Mouse (Mus musculus) frontal cortex, adult 2 months (tissue): ENCODE measurements around the gene Gata3. TPM values are rescaled to one million over a fixed set of nuclear protein-coding genes. Genes with fewer than 3 reads are reported as not detected.

ENCODE experiments used
- DNase-seq, 2 experiments: peaks; one replicate each; pipeline ENCODE4 v3.0.0; 2022; ENCODE audit warnings: low spot score in 1 of 2; ENCODE audit errors: extremely low spot score in 1 of 2
- polyA plus RNA-seq: library from polyadenylated mRNA; depleted of rRNA; stranded (reverse); fragments of >200 nt; gene quantifications from 2 replicates; pipeline ENCODE4 v1.2.3, GENCODE M21; 2012

Gata3 gene
- polyA plus RNA-seq, 1 experiment, result not detected

DNA sequence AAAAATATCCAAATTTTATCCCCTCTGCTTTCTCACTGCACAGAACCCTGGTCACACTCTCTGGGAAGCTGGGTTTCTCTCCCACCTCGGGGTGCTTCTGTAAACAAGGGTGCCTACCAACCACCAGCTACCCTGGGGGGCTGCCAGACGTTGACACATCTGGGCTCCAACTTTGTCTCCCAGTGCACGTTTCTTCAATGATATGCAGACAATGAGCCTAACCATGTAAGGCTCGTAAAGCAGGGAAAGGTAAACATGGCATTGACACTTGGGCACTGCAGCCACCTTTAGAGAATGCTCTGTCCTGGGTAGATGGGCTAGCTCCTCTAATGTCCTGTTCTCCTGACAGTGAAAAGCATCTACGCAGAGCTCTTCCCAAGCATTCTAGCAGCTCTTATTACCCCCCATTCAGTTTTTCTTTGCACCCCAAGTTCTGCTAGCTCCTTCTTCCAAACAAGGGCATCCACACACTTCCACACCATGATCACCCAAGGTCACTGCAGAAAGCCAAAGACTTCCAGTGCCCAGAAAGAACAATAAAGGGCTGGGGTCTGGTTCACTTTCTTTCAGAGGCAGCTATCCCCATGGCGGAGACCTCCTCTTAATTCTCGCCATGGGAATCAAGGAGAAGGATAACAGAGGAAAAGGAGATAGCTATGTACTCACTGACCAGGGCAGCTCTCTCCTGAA lies 2.8 kb downstream of the Gata3 start:
- no peak for DNase-seq

DNA sequence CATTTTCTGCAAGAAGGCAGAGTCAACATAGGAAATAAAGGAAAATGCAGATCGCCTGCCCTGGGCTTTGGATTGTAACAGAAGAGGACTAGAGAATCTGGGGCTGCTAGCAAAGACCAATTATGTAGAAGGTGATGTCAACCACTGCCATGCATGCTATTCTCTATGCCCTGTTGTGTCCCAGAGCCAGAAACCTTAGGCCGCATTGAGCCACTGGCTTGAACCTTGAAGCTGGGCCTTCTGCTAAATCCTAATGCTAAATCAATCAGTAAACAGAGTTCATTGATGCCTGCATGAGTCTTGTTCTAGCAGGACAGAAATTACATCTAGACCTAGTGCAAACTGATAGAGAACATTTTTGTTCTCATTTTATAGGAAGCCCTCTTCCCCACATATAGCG lies 3.8 kb downstream of the Gata3 start:
- DNase-seq, result no peak

- DNase-seq, result no peak
Observed at GRCm38 (mm10) chr2:9885217-9885770, 4.5 kb downstream of the Gata3 start.

DNA sequence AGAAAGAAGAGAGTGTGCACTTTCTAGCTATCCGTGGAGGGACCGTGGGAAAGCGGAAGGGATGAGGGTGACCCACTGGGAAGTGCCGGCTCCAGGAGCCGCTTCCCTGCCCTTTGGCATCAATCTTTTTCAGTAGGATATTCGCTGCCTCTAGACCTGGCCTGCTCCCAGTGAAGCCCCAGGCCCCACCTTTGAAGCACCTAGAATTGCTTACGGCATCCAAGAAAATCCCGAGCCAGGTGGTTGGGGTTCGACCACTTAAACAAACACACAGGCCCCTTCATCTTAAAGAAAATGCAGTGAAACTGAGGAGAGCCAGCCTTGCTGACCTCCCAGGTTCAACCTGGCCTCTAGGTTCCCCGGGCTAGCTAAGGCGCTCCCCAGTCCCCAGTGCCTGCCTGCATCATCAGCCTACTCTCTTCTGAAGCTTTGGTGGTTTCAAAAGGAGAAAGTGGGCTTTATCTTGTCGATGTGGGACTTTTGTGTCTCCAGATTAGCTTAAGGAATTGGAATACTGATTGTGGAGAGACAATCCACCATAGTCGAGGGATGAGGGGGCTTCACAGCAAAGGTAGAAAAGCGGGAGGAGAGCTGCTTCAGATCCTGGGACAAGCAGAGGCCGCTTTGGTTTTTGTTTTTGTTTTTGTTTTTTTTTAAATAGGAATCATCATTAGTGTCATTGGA lies 5.2 kb downstream of the Gata3 start:
- no peak for DNase-seq

DNA sequence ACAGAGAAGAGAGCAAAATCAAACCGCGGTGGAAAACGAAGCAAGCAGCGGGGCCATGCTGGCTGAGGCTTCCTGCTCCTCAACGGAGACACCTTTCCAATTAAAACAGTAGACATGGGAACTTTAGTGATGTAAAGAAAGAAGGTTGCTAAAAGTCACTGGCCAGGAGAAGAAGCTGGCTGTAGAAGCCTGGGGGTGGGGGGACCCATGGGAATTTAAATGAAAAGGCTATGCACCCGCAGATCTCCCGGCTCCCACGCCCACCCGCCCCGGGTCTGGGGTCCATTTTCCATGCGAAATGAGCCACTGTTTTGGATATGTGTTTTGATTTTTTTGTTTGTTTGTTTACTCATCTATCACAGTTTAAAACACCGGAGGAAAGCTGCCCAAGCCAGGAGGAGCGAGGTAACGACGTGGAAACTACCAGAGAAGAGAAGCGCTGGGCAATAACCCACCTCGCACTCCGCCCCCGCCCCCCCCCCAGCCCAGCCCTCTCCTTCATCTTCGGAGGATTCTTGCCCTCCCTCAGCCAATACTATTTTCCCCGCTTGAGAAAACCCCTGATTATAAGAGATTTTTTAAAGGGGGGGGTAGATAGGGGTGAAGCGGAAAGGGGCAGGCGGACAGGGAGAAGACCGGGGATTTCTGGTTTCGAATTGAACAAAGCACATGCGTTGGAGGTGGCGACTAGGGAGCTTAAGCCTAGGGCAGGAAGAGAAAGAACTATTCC lies 5.9 kb downstream of the Gata3 start:
- DNase-seq, result no peak

DNA sequence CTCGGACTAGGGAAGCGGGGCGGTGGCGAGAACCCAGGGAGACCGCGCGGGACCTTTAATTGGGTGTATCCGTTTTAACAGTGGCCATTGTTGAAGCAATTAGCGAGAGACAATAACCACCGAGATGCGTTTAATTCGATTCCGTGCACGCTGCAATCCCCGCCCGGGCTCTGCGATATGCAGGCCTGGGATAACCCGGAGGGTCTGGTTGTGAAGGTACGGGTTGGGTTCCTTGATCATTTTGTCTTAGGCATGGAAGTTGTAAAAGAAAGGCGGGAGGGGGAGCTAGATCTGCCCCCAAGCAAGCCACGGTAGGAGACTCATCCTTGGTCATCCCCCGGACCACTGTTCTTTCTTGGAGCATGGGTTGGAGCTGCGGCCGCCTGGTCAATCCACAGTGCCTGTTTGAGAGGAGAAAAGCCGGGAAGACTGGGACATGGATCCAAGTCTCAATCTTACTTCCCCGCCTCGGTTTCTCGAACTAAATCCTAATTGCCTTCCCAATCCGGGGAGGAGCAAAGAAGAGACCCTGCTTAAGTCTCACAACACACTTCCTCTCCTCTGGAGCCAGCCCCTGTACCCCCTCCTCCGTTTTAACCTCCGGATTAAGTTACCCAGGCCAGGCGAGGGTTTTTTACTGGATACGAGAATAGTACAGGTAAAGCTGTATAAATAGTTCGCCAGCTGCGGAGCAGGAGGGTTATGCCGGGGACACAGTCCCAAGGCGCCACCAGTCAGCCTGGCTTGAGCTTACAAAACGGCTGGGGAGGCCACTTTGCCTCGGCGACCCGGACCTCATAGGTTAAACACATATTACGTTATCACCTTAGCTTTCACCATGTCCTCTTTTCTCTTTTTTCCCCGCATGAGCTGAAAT lies 6.7 kb downstream of the Gata3 start:
- DNase-seq, result no peak

- no peak for DNase-seq
Observed at GRCm38 (mm10) chr2:9882371-9882925, 7.4 kb downstream of the Gata3 start.

- DNase-seq, result no peak
Observed at GRCm38 (mm10) chr2:9881611-9882023, 8.2 kb downstream of the Gata3 start.

- DNase-seq, result no peak
Observed at GRCm38 (mm10) chr2:9881051-9881591, 8.7 kb downstream of the Gata3 start, which contains the start of gene 4930412O13Rik. TSS of gene 4930412O13Rik (plus strand) at chr2:9881252.

DNA sequence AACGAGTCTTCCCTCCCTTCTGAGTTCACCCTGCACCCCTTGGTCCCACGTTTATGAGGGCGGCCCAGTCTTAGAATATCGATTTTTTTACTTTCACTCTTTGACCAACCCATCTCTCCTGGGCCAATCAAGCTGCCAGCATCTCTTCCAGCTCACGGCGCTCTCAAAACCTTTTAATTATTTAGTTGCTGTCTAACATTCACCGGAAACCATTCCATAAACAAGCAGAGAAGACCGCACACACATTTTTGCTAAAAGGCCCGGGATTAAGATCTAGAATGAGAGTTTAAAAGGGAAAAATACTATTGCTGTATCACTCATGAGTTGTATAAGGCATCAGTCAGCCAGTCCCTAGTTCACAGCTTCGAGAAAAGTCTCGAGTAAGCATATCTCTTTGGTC lies 9.6 kb downstream of the Gata3 start:
- no peak for DNase-seq

DNA sequence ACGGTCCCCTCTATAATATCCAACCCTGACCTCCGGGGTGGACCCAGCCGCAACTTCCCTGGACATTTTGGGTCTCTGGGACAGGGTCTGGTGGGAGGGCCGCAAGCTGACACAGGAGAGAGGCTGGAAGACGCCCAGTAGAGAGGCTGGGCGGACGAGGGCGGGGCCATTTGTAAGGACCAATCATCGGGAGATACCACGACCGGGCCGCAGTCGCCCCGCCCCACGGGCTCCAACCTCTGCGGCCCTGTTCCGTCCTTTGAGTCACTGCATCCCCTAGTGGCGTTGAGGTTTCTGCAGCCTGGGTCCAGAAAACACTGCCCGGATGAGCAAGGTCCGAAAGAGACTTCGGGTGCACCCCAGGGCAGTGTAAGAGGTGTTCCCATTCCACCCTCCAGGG lies 10.3 kb downstream of the Gata3 start:
- peak in 1 of 2 experiments; percentile 25 for DNase-seq

- no peak for DNase-seq
Observed at GRCm38 (mm10) chr2:9879092-9879491, 10.7 kb downstream of the Gata3 start.

DNA sequence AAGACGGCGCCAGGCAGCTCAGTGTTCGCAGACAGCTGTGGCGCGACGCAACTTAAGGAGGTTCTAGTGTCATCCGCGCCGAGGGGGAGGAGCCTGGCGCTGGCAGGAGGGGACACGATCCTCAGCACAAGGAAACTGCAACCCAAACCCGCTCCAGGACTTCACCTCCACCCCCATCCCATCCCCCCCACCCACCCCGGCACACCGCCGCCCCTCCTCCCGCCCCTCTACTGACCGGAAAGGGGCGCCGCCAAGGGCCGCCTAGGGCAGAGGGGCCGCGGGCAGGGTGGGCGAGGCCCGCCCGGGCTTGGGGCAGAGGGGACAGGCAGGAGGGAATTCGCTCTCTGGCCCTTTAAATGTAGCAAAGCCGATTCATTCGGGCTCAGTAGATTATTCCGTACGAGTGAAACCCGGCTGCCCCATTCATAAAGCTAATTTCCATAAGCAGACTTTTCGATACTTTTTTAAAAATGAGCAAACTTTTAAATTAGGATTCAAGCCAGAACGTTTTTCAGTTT lies 11.2 kb downstream of the Gata3 start:
- DNase-seq, result no peak

DNA sequence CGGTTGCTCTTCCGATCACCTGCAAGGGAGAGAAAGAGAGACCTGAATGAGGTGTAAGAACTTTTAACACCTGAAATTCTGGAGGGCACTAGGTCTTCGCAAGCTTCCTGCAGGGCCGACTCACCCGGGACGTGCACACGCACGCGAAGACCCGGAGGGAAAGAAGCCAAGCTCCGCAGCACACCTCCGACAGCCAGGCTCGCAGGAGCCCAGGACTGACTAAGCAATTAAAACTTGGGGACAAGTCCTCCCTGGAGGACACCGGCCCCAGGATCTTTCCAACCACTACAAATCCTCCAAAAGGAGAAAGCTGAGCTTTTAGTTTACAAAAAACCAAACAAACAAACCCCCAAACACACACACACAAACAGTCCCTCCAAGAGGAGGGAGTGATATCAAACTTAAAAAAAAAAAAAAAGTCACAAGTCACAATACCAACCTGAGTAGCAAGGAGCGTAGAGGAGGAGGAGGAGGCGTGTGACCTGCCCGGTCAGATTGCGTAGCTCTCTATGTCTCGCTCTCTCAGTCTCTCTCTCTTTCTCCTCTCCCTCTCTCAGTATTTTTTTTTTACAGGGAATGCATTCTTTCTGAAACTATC lies 11.8 kb downstream of the Gata3 start:
- DNase-seq, result no peak

DNA sequence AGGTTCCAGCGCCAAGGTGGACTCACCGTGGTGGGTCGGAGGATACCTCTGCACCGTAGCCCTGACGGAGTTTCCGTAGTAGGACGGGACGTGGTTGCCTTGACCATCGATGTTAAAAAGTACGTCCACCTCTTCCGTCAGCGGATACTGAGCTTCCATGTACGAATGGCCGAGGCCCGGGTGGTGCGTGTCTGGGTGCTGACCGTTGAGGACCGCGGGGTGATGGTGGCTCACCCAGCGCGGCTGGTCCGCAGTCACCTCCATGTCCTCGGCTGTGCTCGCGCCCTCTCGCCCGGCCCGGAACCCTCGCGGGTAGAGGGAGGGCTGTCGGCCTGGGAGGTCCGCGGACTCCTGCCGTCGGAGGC lies 12.5 kb downstream of the Gata3 start:
- DNase-seq, result no peak

- DNase-seq, result no peak
Observed at GRCm38 (mm10) chr2:9876621-9877325, 13.1 kb downstream of the Gata3 start.

- DNase-seq, result no peak
Observed at GRCm38 (mm10) chr2:9875676-9876357, 14.0 kb downstream of the Gata3 start.

DNA sequence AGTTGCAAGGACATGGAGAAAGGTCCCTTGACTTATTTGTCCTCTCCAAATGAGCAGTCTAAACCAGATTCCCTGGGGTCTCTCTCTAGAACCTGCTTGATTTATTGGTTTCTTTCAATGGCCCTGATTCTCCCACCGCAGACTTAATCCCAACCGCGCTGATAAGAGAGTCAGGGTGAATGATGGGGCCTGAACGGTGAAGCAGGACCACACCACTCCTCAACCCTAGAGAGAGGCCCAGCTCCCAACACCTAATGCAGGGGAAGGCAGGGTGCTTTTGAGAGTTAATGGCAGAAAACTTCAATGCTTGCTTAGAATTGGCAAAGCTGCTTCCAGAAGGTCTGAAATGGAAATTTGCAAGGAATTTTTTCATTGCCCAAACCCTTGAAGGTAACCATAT lies 14.6 kb downstream of the Gata3 start:
- no peak for DNase-seq
